Mouse (Mus musculus): ENCODE measurements at regions not wholly inside any gene's neighbourhood (a gene's known extent, or its start where the extent isn't known, plus 50 kb on each side); places are given as distances from the start of the nearest gene placed in this dataset.

- ATAC-seq (ENCODE audit: insufficient number of reproducible peaks, low FRiP score, low TSS enrichment, low read depth), result no peak
- no peak overlapping the region for H3K27ac ChIP-seq (replicated peaks)
- H3K4me3 ChIP-seq (replicated peaks), result no peak overlapping the region
- no peak overlapping the region for H3K4me2 ChIP-seq (replicated peaks)
- no peaks in the 10 kb centered on the region for H3K9me3 ChIP-seq (replicated peaks)
- no peaks in the 10 kb centered on the region for H3K36me3 ChIP-seq
- no peaks in the 10 kb centered on the region for H3K4me1 ChIP-seq
- H3K9ac ChIP-seq, result no peak overlapping the region
- no peaks in the 10 kb centered on the region for H3K27me3 ChIP-seq
- WGBS, result 78% methylated on average over 5 of the region's 5 CpGs
Observed at GRCm38 (mm10) chr10:70373836-70374235, 66.4 kb upstream of the Fam13c start.

DNA sequence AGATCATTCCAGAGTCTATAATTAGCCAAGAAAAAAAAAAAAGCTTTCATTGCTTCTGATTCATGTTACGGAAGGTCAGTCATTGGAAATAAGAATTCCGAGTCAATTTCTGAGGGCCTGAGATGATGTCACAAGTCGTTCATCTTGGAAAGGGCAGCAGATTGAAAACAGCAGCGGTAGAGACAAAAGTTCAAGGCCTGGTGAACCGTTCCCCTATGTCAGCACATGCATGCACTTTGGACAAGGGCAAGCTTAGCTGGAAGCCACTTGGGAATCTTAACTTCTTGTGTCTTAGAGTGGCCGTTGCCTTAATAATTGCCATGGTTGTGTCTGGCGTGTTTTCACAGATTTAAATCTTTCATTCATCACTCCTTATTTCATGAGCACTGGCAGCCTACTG, 65.6 kb upstream of the Fam13c start:
- Histone ChIP-seq H3K27me3 (no peaks in the 10 kb centered on the region), H3K4me3 (replicated peaks) (no peak overlapping the region), H3K36me3 (no peaks in the 10 kb centered on the region), H3K4me2 (replicated peaks) (no peak overlapping the region), H3K9ac (no peak overlapping the region), H3K9me3 (replicated peaks) (no peaks in the 10 kb centered on the region), H3K27ac (replicated peaks) (no peak overlapping the region), H3K4me1 (no peaks in the 10 kb centered on the region)
- ATAC-seq (ENCODE audit: insufficient number of reproducible peaks, low FRiP score, low TSS enrichment, low read depth), result no peak
- 72% methylated on average over 7 of the region's 7 CpGs for WGBS

GRCm38 (mm10) chr10:70380041-70380651, 60.1 kb upstream of the Fam13c start:
- H3K36me3 ChIP-seq, result no peaks in the 10 kb centered on the region
- 65% methylated on average over 7 of the region's 7 CpGs for WGBS
- ATAC-seq (ENCODE audit: insufficient number of reproducible peaks, low FRiP score, low TSS enrichment, low read depth), result no peak
- H3K4me3 ChIP-seq (replicated peaks), result no peak overlapping the region
- H3K9ac ChIP-seq, result no peak overlapping the region
- no peaks in the 10 kb centered on the region for H3K9me3 ChIP-seq (replicated peaks)
- no peak overlapping the region for H3K27ac ChIP-seq (replicated peaks)
- H3K27me3 ChIP-seq, result no peaks in the 10 kb centered on the region
- no peak overlapping the region for H3K4me2 ChIP-seq (replicated peaks)
- no peaks in the 10 kb centered on the region for H3K4me1 ChIP-seq

- H3K36me3 ChIP-seq, result no peaks in the 10 kb centered on the region
- H3K4me3 ChIP-seq (replicated peaks), result no peak overlapping the region
- 84% methylated on average over 4 of the region's 4 CpGs for WGBS
- no peak for ATAC-seq (ENCODE audit: insufficient number of reproducible peaks, low FRiP score, low TSS enrichment, low read depth)
- no peaks in the 10 kb centered on the region; the same call in 1 of the 2 replicates for H3K9me3 ChIP-seq (replicated peaks)
- no peak overlapping the region for H3K9ac ChIP-seq
- no peak overlapping the region for H3K27ac ChIP-seq (replicated peaks)
- H3K4me1 ChIP-seq, result no peaks in the 10 kb centered on the region
- no peaks in the 10 kb centered on the region for H3K27me3 ChIP-seq
- H3K4me2 ChIP-seq (replicated peaks), result no peak overlapping the region
Observed at GRCm38 (mm10) chr10:70384689-70385088, 55.6 kb upstream of the Fam13c start.

DNA sequence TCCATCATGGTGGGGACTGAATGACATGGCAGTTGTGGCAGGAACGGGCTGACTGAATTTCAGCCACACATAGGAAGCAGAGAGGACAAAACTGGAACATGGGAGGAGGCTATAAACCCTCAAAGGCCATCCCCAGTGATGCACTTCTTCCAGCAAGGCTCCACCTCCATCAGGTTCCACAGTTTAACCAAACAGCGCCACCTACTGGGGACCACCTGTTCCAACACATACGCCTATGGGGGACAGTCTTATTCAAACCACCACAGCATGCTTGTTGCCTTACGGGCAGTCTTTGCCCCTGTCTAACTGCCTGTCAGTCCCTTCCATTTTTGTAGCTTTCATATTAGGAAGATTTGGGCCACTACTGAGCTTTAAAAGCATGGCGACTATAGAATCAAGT, 52.6 kb upstream of the Fam13c start:
- no peak overlapping the region for H3K9ac ChIP-seq
- H3K27me3 ChIP-seq, result no peaks in the 10 kb centered on the region
- no peaks in the 10 kb centered on the region; the same call in 1 of the 2 replicates for H3K9me3 ChIP-seq (replicated peaks)
- no peaks in the 10 kb centered on the region for H3K4me1 ChIP-seq
- H3K4me3 ChIP-seq (replicated peaks), result no peak overlapping the region
- 89% methylated on average over 5 of the region's 5 CpGs for WGBS
- H3K27ac ChIP-seq (replicated peaks), result no peak overlapping the region
- no peak overlapping the region for H3K4me2 ChIP-seq (replicated peaks)
- H3K36me3 ChIP-seq, result no peaks in the 10 kb centered on the region
- no peak for ATAC-seq (ENCODE audit: insufficient number of reproducible peaks, low FRiP score, low TSS enrichment, low read depth)

Data from embryonic facial prominence, embryonic 15.5 days (tissue).